Mouse (Mus musculus) R1 (cell line): ENCODE measurements at regions not wholly inside any gene's neighbourhood (a gene's known extent, or its start where the extent isn't known, plus 50 kb on each side); places are given as distances from the start of the nearest gene placed in this dataset.

ENCODE experiments used
- DNase-seq: peaks from one replicate; pipeline ENCODE4 v3.0.0-alpha.2; 2018; ENCODE audit warnings: low read depth, low spot score

GRCm38 (mm10) chr7:83476161-83476495, 108.6 kb upstream of the Tmc3 start:
- DNase-seq, result no peak

- DNase-seq, result no peak
Observed at GRCm38 (mm10) chr7:83476861-83477260, 107.9 kb upstream of the Tmc3 start.

- DNase-seq, result no peak
Observed at GRCm38 (mm10) chr7:83477661-83478121, 107.0 kb upstream of the Tmc3 start.

GRCm38 (mm10) chr7:83481655-83482054, 103.1 kb upstream of the Tmc3 start:
- DNase-seq, result no peak

- no peak for DNase-seq
Observed at GRCm38 (mm10) chr7:83482254-83482653, 102.5 kb upstream of the Tmc3 start.

GRCm38 (mm10) chr7:83482671-83483304, 101.9 kb upstream of the Tmc3 start:
- no peak for DNase-seq

GRCm38 (mm10) chr7:83486156-83486750, 98.5 kb upstream of the Tmc3 start:
- DNase-seq, result no peak

- peak; percentile 13 for DNase-seq
Observed at GRCm38 (mm10) chr7:83489790-83490189, 94.9 kb upstream of the Tmc3 start.

- DNase-seq, result no peak
Observed at GRCm38 (mm10) chr7:83504996-83505645, 79.6 kb upstream of the Tmc3 start.

- DNase-seq, result no peak
Observed at GRCm38 (mm10) chr7:83516295-83516694, 68.4 kb upstream of the Tmc3 start.

GRCm38 (mm10) chr7:83521511-83521910, 63.2 kb upstream of the Tmc3 start:
- no peak for DNase-seq
